Mouse (Mus musculus) kidney, postnatal 4 days (tissue): ENCODE measurements around the gene Abcd3.

ENCODE experiments used
- DNase-seq, 2 experiments: peaks; one replicate each; pipeline ENCODE4 v3.0.0; 2021; ENCODE audit warnings: mixed read lengths in 2 of 2

The Abcd3 gene

GRCm38 (mm10) chr3:121814877-121815548, at the start of gene Abcd3:
TSS of gene Abcd3 (minus strand) at chr3:121815302.
- peak; percentile 95 to 97 for DNase-seq

GRCm38 (mm10) chr3:121859142-121859541, 44.0 kb upstream of the Abcd3 start:
- no peak for DNase-seq

- DNase-seq: no peak
Measured at GRCm38 (mm10) chr3:121856131-121856530, 41.0 kb upstream of the Abcd3 start.

- no peak for DNase-seq
Measured at GRCm38 (mm10) chr3:121853781-121854520, 38.8 kb upstream of the Abcd3 start.

- DNase-seq: peak; percentile 51 to 67
Measured at GRCm38 (mm10) chr3:121852074-121852826, 37.1 kb upstream of the Abcd3 start.

GRCm38 (mm10) chr3:121851006-121851405, 35.9 kb upstream of the Abcd3 start:
- no peak for DNase-seq

GRCm38 (mm10) chr3:121850381-121850780, 35.3 kb upstream of the Abcd3 start:
- DNase-seq: no peak

GRCm38 (mm10) chr3:121847296-121847695, 32.2 kb upstream of the Abcd3 start:
- no peak for DNase-seq

GRCm38 (mm10) chr3:121844658-121845057, 29.6 kb upstream of the Abcd3 start:
- peak in 1 of 2 experiments; percentile 13 for DNase-seq

- no peak for DNase-seq
Measured at GRCm38 (mm10) chr3:121844013-121844412, 28.9 kb upstream of the Abcd3 start.

- DNase-seq: no peak
Measured at GRCm38 (mm10) chr3:121843254-121843653, 28.2 kb upstream of the Abcd3 start.

- DNase-seq: no peak
Measured at GRCm38 (mm10) chr3:121842306-121842860, 27.3 kb upstream of the Abcd3 start.

- no peak for DNase-seq
Measured at GRCm38 (mm10) chr3:121841412-121842014, 26.4 kb upstream of the Abcd3 start.

GRCm38 (mm10) chr3:121840351-121840750, 25.2 kb upstream of the Abcd3 start:
- DNase-seq: no peak

- DNase-seq: no peak
Measured at GRCm38 (mm10) chr3:121834732-121835131, 19.6 kb upstream of the Abcd3 start.

- DNase-seq: no peak
Measured at GRCm38 (mm10) chr3:121834250-121834649, 19.1 kb upstream of the Abcd3 start.

GRCm38 (mm10) chr3:121825092-121825491, 10.0 kb upstream of the Abcd3 start:
- DNase-seq: no peak

GRCm38 (mm10) chr3:121824319-121824718, 9.2 kb upstream of the Abcd3 start:
- DNase-seq: no peak

- DNase-seq: no peak
Measured at GRCm38 (mm10) chr3:121822643-121823042, 7.5 kb upstream of the Abcd3 start.

GRCm38 (mm10) chr3:121821559-121822143, 6.5 kb upstream of the Abcd3 start:
- DNase-seq: no peak

- no peak for DNase-seq
Measured at GRCm38 (mm10) chr3:121819693-121820200, 4.6 kb upstream of the Abcd3 start.

- DNase-seq: no peak
Measured at GRCm38 (mm10) chr3:121818736-121819396, 3.8 kb upstream of the Abcd3 start.
